15 mouse cellular contexts compared by ENCODE assay signal in the genomic region with DNA sequence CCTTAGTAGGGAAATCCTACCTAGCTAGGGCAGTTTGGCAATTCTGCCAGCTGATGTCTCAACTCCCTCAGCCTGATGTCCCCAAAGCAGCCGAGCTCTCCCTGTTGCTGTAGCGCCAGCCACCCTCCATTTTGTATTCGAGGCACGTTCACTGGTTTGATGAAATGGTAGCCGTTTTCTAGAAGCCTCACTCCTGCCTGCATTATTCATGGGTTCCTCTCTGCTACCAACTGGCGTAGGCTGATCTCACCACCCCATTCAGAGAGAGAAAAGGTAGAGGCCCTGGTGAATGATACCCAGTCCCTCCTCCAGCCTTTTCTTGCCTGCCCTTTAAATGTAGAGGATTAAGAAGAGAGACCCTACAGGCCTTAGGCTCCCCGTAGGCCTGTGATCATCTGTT.
DNase-seq lines count a peak whose midpoint lies in the region; ATAC-seq and TF ChIP-seq lines count a peak whose summit lies in the region.
"Had no signal": no experiment of that assay in that cellular context is flagged by ENCODE, and none has a peak within 500 bp of the region (broad histone marks: within the 10 kb centered on the region; RNA-seq: fewer than 3 reads in every experiment).

No protein-coding gene starts in this region.

- TF ChIP-seq EP300 in lung, postnatal 0 days (IDR thresholded peaks at IDR 0.05) = no peak

- DNase-seq in heart, adult 11 months = no peak
- DNase-seq in brain, embryonic 14.5 days (ENCODE audit: low read depth) = peak; percentile 97
- DNase-seq in hindbrain, embryonic 10.5 days (ENCODE audit: low spot score) = no peak
- peak; percentile 94 for DNase-seq in midbrain, embryonic 14.5 days
- DNase-seq in embryo, embryonic 9.5 days (ENCODE audit: extremely low spot score) = no peak
- no peak for DNase-seq in lung, postnatal 0 days (ENCODE audit: low spot score)
- no peak for DNase-seq in ovary, adult 18-20 months (ENCODE audit: low spot score)
- DNase-seq: cerebellum, postnatal 14 days; gastrocnemius, postnatal 10 days; heart, postnatal 10 days; liver, embryonic 13.5 days had no signal

- H3K4me2 ChIP-seq in heart, embryonic 15.5 days = no peak overlapping the region
- peak overlapping the region; percentile 4; the same call in 1 of the 2 replicates for H3K4me2 ChIP-seq in midbrain, embryonic 14.5 days (ENCODE audit: low read length)
- H3K4me2 ChIP-seq in lung, postnatal 0 days (replicated peaks; ENCODE audit: low read depth, low read length) = no peak overlapping the region
- H3K4me2 ChIP-seq: liver, embryonic 13.5 days had no signal

- TF ChIP-seq POLR2A in brain, embryonic 14.5 days (IDR thresholded peaks at IDR 0.05; ENCODE audit: borderline replicate concordance, extremely low read depth, insufficient read depth, insufficient read length, poor library complexity, severe bottlenecking) = no peak

- 0 out of 2 replicates have a peak overlapping the region, but pooled peaks have one; percentile 97 for H3K27ac ChIP-seq in heart, embryonic 15.5 days
- H3K27ac ChIP-seq in hindbrain, embryonic 10.5 days = peak overlapping the region; percentile 85
- peak overlapping the region; percentile 94 for H3K27ac ChIP-seq in midbrain, embryonic 14.5 days (replicated peaks; ENCODE audit: low read depth, low read length)
- no peak overlapping the region for H3K27ac ChIP-seq in lung, postnatal 0 days (ENCODE audit: low read length)
- H3K27ac ChIP-seq: kidney, postnatal 0 days; liver, embryonic 13.5 days had no signal

- no peak for ATAC-seq in heart, embryonic 15.5 days (replicated peaks; ENCODE audit: insufficient number of reproducible peaks, insufficient read depth, low FRiP score, low read depth)
- ATAC-seq in midbrain, embryonic 14.5 days (ENCODE audit: low FRiP score, low TSS enrichment) = peak; percentile 55
- no peak for ATAC-seq in lung, postnatal 0 days
- ATAC-seq: Patski had no signal

- no peaks in the 10 kb centered on the region for H3K36me3 ChIP-seq in heart, embryonic 15.5 days
- H3K36me3 ChIP-seq in hindbrain, embryonic 10.5 days = no peaks in the 10 kb centered on the region
- no peaks in the 10 kb centered on the region for H3K36me3 ChIP-seq in midbrain, embryonic 14.5 days (ENCODE audit: control insufficient read depth, insufficient read depth, low read length)
- no peaks in the 10 kb centered on the region for H3K36me3 ChIP-seq in lung, postnatal 0 days (ENCODE audit: insufficient read depth, low read length)
- H3K36me3 ChIP-seq: liver, embryonic 13.5 days had no signal

- peaks cover 76% of the 10 kb centered on the region for H3K4me1 ChIP-seq in heart, embryonic 15.5 days (replicated peaks)
- H3K4me1 ChIP-seq in hindbrain, embryonic 10.5 days (replicated peaks) = peaks cover 81% of the 10 kb centered on the region
- peaks cover 76% of the 10 kb centered on the region for H3K4me1 ChIP-seq in midbrain, embryonic 14.5 days (ENCODE audit: control insufficient read depth, insufficient read depth, low read length)
- peaks cover 29% of the 10 kb centered on the region for H3K4me1 ChIP-seq in lung, postnatal 0 days (ENCODE audit: insufficient read depth, low read depth, low read length)

- no peaks in the 10 kb centered on the region for H3K9me3 ChIP-seq in heart, embryonic 15.5 days (replicated peaks)
- no peaks in the 10 kb centered on the region for H3K9me3 ChIP-seq in hindbrain, embryonic 10.5 days
- no peaks in the 10 kb centered on the region for H3K9me3 ChIP-seq in midbrain, embryonic 14.5 days (ENCODE audit: control insufficient read depth, low read length)
- no peaks in the 10 kb centered on the region for H3K9me3 ChIP-seq in lung, postnatal 0 days (ENCODE audit: low read length)
- H3K9me3 ChIP-seq: liver, embryonic 13.5 days had no signal

- H3K9ac ChIP-seq in heart, embryonic 15.5 days = no peak overlapping the region
- H3K9ac ChIP-seq in midbrain, embryonic 14.5 days (replicated peaks; ENCODE audit: low read length) = no peak overlapping the region
- H3K9ac ChIP-seq in lung, postnatal 0 days (replicated peaks; ENCODE audit: low read depth) = no peak overlapping the region
- H3K9ac ChIP-seq: liver, embryonic 13.5 days had no signal

- no peak for TF ChIP-seq CTCF in brain, embryonic 14.5 days (IDR thresholded peaks at IDR 0.05; ENCODE audit: borderline replicate concordance, extremely low read depth, insufficient read depth, insufficient read length)
- TF ChIP-seq CTCF in lung, postnatal 0 days (IDR thresholded peaks at IDR 0.05) = no peak

- H3K27me3 ChIP-seq in heart, embryonic 15.5 days = no peaks in the 10 kb centered on the region
- H3K27me3 ChIP-seq in hindbrain, embryonic 10.5 days (ENCODE audit: insufficient read depth, poor library complexity, severe bottlenecking) = peaks cover 18% of the 10 kb centered on the region; the same call in 1 of the 2 replicates
- H3K27me3 ChIP-seq in midbrain, embryonic 14.5 days (ENCODE audit: control insufficient read depth, insufficient read depth, low read length) = no peaks in the 10 kb centered on the region
- H3K27me3 ChIP-seq in lung, postnatal 0 days (replicated peaks; ENCODE audit: insufficient read depth, low read length) = no peaks in the 10 kb centered on the region
- H3K27me3 ChIP-seq: Patski had no signal

- H3K4me3 ChIP-seq in heart, embryonic 15.5 days = no peak overlapping the region
- H3K4me3 ChIP-seq in hindbrain, embryonic 10.5 days = no peak overlapping the region
- H3K4me3 ChIP-seq in midbrain, embryonic 14.5 days (replicated peaks; ENCODE audit: low read depth, low read length) = no peak overlapping the region
- H3K4me3 ChIP-seq in lung, postnatal 0 days (ENCODE audit: low read depth, low read length) = no peak overlapping the region
- H3K4me3 ChIP-seq: erythroblast, embryonic 14.5 days; liver, embryonic 13.5 days had no signal

- 89% methylated on average over 7 of the region's 7 CpGs for WGBS in heart, embryonic 15.5 days
- 69% methylated on average over 7 of the region's 7 CpGs for WGBS in hindbrain, embryonic 10.5 days
- WGBS in midbrain, embryonic 14.5 days = 14% methylated on average over 7 of the region's 7 CpGs
- WGBS in lung, postnatal 0 days = 88% methylated on average over 7 of the region's 7 CpGs

Comparison
In these comparisons a context has a peak if more than half of its experiments do, and no peak if none do; other contexts are left out.
1. DNase-seq: peak in brain, embryonic 14.5 days (single experiment) and midbrain, embryonic 14.5 days (single experiment); none in heart, adult 11 months (single experiment), hindbrain, embryonic 10.5 days (single experiment), embryo, embryonic 9.5 days (single experiment), lung, postnatal 0 days (single experiment) and ovary, adult 18-20 months (single experiment).